Mouse (Mus musculus) frontal cortex, postnatal 25 days (tissue): ENCODE results near the gene Trim61.
"Not testable (repeated sequence)": the region's sequence is repeated elsewhere in the genome, so short reads cannot be mapped to it uniquely, and the experiment has no call there.

ENCODE experiments used
- DNase-seq, 2 experiments: peaks; one replicate each; pipeline ENCODE4 v3.0.0; 2022; ENCODE audit warnings: low spot score in 2 of 2

Trim61 gene

DNA sequence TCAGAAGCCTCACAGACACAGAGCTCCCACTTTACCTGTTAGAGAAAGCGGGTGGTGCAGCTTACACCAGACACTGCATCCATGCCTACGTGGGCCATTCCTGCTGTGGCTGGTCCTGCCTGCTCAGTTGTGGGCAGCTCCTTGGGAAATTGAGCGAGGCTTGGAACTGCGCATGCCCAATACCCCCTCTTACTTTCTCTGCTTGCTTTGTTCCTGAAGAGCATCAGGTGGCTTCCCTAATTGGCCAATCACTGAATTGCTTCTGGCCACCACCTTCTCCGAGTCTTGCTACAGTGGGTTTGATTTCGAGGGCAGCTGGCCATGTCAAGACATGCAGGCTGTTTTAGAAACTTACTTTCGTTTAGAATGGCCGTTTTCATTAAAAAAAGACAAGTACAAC, at the start of gene Trim61, which contains the start of gene Trim60:
TSS of gene Trim61 (minus strand) at position 101 of the 400 bp plus-strand sequence.
TSS of gene Trim60 (minus strand) at position 162 of the 400 bp plus-strand sequence.
- no peak for DNase-seq

DNA sequence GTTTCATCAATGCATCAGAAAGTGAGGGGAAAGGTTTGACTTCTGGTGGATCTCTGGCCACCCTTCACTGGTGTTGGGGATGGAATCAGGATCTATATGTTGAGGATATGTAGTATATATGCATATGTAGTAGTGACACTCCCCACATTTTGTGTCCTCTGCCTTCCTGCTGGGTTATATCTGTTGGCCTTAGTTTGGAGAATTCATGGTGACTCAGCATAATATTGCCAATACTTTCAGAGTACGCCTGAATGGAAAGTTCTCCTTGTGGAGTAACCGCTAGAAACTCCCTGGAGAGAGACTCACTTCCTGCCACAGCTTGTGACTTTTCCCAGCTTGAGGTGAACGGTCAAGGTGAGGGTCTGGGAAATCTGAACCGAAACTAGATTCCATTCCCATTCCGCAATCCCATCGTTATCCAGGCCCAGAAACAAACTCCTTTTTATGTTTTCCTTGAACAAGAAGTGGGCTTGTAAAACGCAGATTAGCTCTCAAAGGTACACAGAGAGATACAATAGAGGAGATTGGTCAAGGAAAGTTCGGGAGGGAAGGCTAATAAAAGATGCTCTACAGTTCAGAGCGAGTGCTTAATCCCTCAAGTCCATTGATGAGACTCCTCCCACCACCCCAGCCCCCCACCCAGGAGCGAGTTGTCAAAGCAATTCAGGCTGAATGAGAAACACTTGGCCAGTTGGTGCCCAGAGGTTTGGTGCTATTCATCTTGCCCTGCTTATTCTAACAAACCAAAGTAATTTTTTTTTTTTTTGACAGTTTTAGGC, 49.6 kb upstream of the Trim61 start:
- no peak for DNase-seq

- DNase-seq, result no peak
Measured at GRCm38 (mm10) chr8:65067031-65067430, 48.7 kb upstream of the Trim61 start.

- no peak for DNase-seq
Measured at GRCm38 (mm10) chr8:65065622-65066021, 47.3 kb upstream of the Trim61 start.

DNA sequence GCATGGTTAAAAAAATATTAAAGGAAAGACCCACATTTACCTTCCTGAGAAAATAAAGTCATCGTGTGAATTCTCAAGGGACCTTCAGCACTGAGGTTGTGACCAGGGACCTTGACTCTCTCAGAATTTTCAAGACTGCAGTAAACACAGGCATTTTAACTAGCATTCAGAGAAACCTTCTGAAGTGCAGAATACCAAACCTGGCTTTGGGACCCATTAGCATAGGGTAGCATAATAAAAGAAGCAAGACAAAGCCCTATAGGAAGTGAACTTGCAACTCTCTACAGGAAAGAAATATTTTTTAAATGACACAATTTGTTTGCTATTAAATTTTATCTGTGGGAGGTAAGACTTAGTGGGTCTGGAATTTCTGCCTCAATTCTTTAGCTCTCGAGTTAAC, 45.7 kb upstream of the Trim61 start:
- DNase-seq, result no peak

DNA sequence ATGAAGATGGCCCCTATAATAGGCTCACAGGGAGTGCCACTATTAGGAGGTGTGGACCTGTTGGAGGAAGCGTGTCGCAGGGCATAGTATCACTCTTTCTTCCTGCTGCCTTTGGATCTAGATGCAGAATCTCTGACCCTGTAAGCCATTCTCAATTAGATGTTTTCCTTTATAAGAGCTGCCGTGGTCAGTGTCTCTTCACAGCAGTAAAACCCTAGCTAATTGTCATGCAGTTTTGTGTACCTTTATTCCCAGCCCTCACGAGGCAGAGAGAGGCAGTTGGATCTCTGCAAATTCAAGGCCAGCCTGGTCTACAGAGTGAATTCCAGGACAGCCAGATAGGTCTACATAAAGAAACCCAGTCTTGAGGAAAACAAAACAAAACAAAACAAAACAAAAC, 43.9 kb upstream of the Trim61 start:
- DNase-seq, result no peak

DNA sequence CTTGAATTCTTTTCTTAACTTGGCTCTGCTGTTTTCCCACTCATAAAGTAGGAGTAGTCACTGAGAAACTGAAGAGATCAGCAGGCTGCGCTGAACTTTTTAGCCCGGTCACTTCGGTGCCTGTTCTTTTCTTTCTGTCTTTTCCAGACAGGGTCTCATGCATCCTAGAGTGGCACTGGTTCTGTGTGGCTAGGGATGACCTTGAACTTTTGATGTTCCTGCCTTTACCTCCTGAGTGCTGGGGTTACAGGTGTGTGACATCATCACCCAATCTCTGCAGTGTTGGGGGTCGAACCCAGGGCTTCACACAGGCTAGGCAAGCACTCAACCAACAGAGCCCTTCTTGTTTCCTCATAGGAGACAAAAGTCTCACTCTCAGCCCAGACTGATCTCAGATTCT, 38.4 kb upstream of the Trim61 start:
- DNase-seq, result no peak

DNA sequence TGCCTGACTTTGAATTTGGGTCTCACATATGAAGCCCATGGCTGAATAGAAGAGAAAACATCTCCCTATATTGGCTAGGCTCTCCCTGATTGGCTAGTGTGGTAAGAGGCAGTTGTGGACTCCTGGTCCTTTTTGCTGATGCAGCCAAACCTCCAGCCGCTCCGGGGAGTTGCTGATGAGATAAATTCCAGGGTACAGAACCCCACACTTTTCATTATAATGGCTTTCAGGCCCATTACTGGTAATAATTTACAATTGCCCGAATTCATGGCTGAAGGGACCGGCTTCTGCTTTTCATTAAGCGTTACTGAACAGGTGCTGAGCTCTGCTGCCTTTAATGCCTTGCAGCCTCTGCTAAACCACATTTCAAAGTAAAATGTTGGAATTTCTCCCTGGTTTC, 35.6 kb upstream of the Trim61 start:
- no peak for DNase-seq

DNA sequence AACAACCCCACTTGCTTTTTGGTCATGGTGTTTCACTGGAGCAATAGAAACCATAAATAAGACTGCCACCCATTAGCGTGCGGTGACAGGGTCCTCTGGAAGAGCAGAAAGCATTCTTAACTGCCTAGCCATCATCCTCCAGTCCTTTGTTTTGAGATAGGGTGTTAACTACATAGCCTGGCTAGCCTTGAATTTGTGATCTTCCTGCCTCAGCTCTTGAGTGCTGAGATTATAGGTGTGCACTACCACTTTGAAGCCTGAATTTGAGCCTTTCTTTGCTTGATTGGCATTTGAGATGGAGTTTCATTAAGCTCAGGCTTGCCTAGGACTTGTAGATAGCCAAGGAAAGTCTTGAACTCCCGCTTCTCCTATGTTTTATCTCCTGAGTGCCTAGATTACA, 35.2 kb upstream of the Trim61 start:
- no peak for DNase-seq

- no peak for DNase-seq
Measured at GRCm38 (mm10) chr8:65047801-65048200, 29.5 kb upstream of the Trim61 start.

GRCm38 (mm10) chr8:65047193-65047592, 28.9 kb upstream of the Trim61 start:
- DNase-seq, result no peak

DNA sequence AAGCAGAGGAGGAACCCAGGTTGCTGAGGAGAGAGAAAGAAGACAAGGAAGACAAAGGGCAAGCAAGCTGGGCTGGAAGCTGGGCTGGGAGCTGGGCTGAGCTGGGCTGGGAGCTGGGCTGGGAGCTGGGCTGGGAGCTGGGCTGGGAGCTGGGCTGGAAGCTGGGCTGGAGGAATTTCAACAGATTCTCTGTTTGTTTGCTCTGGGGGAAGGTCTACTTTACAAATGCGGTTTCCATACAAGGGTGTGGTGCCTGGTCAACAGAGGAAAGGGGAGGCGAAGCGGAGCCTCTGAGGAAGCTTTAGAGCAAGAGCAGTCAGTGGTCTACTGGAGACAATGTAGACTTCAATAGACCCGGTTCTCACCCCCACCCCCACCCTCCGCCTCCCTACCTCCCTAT, 28.2 kb upstream of the Trim61 start:
- DNase-seq, result no peak

DNA sequence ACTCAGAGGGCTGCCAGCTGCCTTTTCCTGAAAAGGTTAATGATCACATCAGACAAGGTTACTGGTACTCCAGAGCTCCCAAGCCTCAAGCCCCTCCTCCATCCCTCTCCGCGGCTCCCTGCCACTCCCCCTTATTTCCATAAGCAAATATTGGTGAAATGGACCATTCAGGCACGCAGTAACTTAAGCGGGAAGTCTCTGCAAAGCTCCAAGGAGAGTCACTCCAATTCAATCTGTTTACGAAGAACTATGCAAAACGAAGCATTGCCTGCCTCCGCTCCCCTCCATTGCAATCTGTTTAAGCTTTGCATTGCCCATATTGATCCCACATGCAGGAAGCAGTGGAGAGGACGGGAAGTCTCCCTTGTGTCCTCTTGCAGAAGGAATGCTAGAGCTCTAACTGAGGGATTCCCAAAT, 18.8 kb upstream of the Trim61 start, which contains the start of gene Apela:
TSS of gene Apela (minus strand) at position 220 of the 417 bp plus-strand sequence.
- DNase-seq, result no peak

DNA sequence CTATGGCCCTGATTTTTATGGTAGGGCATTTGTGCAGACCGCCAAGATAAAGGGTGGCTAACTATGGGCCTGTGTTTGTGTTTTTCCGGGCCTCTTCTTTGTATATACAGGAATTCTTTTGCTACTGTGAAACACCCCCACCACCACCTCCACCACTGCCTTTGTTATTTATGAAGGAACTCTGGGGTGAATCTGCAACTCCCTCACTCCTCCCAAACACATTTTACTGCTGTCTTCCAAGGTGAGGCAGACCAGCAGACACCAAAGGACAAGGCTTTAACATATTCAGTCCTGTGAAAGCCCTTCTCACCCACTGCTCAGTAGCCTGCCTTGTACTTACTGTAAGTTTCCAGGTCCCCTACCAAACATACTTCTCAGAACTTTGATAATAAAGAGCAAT, 15.8 kb upstream of the Trim61 start:
- no peak for DNase-seq

DNA sequence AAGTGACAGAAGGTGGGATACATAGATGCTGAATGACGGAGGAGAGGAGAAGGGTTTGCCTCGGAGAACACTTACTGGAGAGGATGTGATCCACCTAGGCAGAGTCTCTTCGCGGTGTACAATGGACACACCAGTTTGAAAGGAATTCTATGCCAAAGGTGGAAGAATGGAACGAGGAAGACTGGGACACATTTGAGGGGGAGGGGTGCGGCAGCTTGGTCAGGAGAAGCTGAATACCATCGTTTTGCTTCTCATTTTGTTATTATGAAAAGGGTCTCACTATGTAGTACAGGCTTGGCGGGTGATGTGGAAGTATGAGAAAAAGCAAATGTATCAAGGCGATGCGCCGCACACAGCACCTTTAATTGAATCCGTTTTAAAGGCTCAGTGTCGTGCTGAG, 14.7 kb upstream of the Trim61 start:
- no peak for DNase-seq

- no peak for DNase-seq
Measured at GRCm38 (mm10) chr8:65032107-65032506, 13.8 kb upstream of the Trim61 start.

GRCm38 (mm10) chr8:65030735-65031485, 12.6 kb upstream of the Trim61 start:
- DNase-seq, result no peak

DNA sequence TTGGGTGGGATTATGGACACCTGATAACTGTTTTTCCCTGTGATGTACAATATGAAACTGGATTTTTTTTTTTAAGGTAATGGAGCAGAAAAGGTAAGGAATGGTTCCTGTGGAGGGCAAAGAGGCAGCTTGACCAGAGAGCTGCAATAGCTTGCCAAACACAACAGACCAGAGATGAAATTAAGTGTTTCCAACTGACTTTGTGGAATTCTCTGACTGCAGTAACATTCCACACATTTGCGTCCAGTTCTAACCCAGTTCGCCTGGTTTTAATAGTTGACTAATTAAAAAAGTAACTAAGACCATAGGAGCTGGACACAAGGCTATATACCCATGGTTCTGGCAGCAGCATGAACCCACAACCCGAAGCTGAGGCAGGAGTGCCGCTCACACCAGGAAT, 11.5 kb upstream of the Trim61 start:
- DNase-seq, result no peak

DNA sequence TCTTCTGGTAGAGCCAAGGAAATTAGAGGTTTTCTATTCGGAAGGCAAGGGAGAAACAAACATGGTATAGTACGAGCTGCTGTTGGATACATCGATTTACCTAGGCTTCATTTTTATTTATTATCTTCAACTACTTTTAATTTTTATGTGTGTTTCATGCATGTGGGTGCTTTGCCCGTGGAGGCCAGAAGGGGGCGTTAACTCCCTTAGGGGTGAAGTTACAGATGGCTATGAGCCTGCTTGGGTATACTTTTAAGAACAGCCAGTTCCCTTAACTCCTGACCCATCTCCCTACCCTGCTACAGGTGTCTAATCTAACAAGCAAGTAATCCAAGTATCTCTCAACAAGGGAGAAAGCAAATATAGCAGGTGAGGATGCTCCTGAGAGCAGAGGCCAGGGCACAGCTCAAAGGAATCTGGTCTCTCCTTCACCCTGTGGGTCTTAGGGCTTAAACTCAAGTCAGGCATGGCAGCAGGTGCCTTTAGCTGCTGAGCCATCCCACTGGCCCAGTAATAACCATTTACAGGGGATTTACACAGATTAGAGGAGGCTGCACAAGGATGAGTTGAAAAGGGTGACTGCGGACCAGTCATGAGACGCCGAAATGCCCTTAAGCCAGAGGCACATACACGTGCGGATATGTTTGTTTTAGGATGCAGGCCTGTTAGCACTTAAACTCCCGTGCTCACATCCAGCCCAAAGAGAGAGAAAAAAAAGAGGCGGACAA, 10.8 kb upstream of the Trim61 start:
- no peak for DNase-seq

GRCm38 (mm10) chr8:65022485-65022884, 4.2 kb upstream of the Trim61 start:
- DNase-seq, result peak; percentile 62 to 78

GRCm38 (mm10) chr8:65007616-65008015, 10.7 kb downstream of the Trim61 start:
- DNase-seq, result not testable (repeated sequence)

DNA sequence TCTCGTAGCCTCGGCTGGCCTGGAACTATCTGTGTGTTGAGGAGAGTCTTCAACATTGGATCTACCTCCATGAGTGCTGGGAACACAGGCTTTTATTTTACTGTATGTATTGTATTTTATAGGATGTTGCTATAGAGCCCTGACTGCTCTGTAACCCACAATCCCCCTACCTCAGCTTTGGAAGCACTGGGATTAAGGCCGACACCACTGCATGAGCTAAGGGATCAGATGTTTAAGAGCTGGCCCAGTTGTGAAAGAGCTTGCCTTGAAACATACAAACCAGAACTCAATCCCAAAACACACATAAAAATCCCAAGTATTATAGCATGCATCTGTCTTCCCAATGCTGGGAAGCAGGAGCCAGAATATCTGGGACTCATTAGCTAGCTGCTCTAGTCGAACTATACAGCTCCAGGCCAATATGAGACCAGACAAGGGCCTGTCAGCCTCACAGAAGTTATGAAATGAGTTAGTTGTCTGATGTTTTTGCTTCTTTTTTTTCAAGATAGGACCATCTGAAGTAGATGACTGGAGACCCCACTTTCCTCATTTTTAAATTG, 19.4 kb downstream of the Trim61 start:
- DNase-seq, result no peak
